Mouse (Mus musculus): ENCODE data around the gene Uba2. TPM values are rescaled to one million over a fixed set of nuclear protein-coding genes. Genes with fewer than 3 reads are reported as not detected.
"Not testable (repeated sequence)": the region's sequence is repeated elsewhere in the genome, so short reads cannot be mapped to it uniquely, and the experiment has no call there.

Uba2 gene
- total RNA-seq, 2 experiments from 2014 or later = 88.9 to 89.2 TPM

GRCm38 (mm10) chr7:34167766-34168469, 1.5 kb downstream of the Uba2 start:
- intact Hi-C loops (cut with DNase I) = no loop called here
- DNase-seq (ENCODE audit: low spot score in 2 of 2) = peak in 1 of 2 experiments; percentile 44

- DNase-seq (ENCODE audit: low spot score in 2 of 2) = no peak
- intact Hi-C loops (cut with DNase I) = no loop called here
Measured at GRCm38 (mm10) chr7:34166850-34167249, 2.5 kb downstream of the Uba2 start.

GRCm38 (mm10) chr7:34165999-34166398, 3.4 kb downstream of the Uba2 start:
- DNase-seq (ENCODE audit: low spot score in 2 of 2) = no peak
- intact Hi-C loops (cut with DNase I) = no loop called here

GRCm38 (mm10) chr7:34164671-34165070, 4.7 kb downstream of the Uba2 start:
- intact Hi-C loops (cut with DNase I) = no loop called here

GRCm38 (mm10) chr7:34159167-34159566, 10.2 kb downstream of the Uba2 start:
- DNase-seq (ENCODE audit: low spot score in 2 of 2) = no peak
- intact Hi-C loops (cut with DNase I) = no loop called here

More at GRCm38 (mm10) chr7:34164671-34165070, 4.7 kb downstream of the Uba2 start:
- no peak for DNase-seq (ENCODE audit: low spot score in 2 of 2)

GRCm38 (mm10) chr7:34157994-34158393, 11.4 kb downstream of the Uba2 start:
- intact Hi-C loops (cut with DNase I) = no loop called here
- DNase-seq (ENCODE audit: low spot score in 2 of 2) = no peak

- DNase-seq (ENCODE audit: low spot score in 2 of 2) = no peak
- intact Hi-C loops (cut with DNase I) = no loop called here
Measured at GRCm38 (mm10) chr7:34147193-34147592, 22.2 kb downstream of the Uba2 start.

GRCm38 (mm10) chr7:34141123-34141522, 28.3 kb downstream of the Uba2 start:
- intact Hi-C loops (cut with DNase I) = no loop called here
- peak; percentile 26 to 30 for DNase-seq (ENCODE audit: low spot score in 2 of 2)

- intact Hi-C loops (cut with DNase I) = no loop called here
Measured at GRCm38 (mm10) chr7:34139493-34139892, 29.9 kb downstream of the Uba2 start.

GRCm38 (mm10) chr7:34134336-34134735, 35.1 kb downstream of the Uba2 start:
- no peak for DNase-seq (ENCODE audit: low spot score in 2 of 2)
- intact Hi-C loops (cut with DNase I) = no loop called here

More at GRCm38 (mm10) chr7:34139493-34139892, 29.9 kb downstream of the Uba2 start:
- DNase-seq (ENCODE audit: low spot score in 2 of 2) = no peak

GRCm38 (mm10) chr7:34133117-34133762, 36.2 kb downstream of the Uba2 start, which contains the start of gene Wtip:
Gene Wtip (minus strand): TSS chr7:34133268.
- peak; percentile 38 to 45 for DNase-seq (ENCODE audit: low spot score in 2 of 2)
- intact Hi-C loops (cut with DNase I) = no loop called here

- DNase-seq (ENCODE audit: low spot score in 2 of 2) = peak in 1 of 2 experiments; percentile 22
- intact Hi-C loops (cut with DNase I) = no loop called here
Measured at GRCm38 (mm10) chr7:34132355-34133079, 36.9 kb downstream of the Uba2 start.

GRCm38 (mm10) chr7:34131959-34132354, 37.4 kb downstream of the Uba2 start:
- intact Hi-C loops (cut with DNase I) = no loop called here

GRCm38 (mm10) chr7:34131118-34131517, 38.3 kb downstream of the Uba2 start:
- no peak for DNase-seq (ENCODE audit: low spot score in 2 of 2)
- intact Hi-C loops (cut with DNase I) = no loop called here

More at GRCm38 (mm10) chr7:34131959-34132354, 37.4 kb downstream of the Uba2 start:
- no peak for DNase-seq (ENCODE audit: low spot score in 2 of 2)

- no peak for DNase-seq (ENCODE audit: low spot score in 2 of 2)
- intact Hi-C loops (cut with DNase I) = no loop called here
Measured at GRCm38 (mm10) chr7:34126291-34126690, 43.1 kb downstream of the Uba2 start.

- DNase-seq (ENCODE audit: low spot score in 2 of 2) = no peak
- intact Hi-C loops (cut with DNase I) = no loop called here
Measured at GRCm38 (mm10) chr7:34125346-34125745, 44.1 kb downstream of the Uba2 start.

- intact Hi-C loops (cut with DNase I) = no loop called here
Measured at GRCm38 (mm10) chr7:34122987-34123720, 46.2 kb downstream of the Uba2 start.

GRCm38 (mm10) chr7:34120636-34121035, 48.8 kb downstream of the Uba2 start:
- DNase-seq (ENCODE audit: low spot score in 2 of 2); intact Hi-C loops (cut with DNase I): not testable (repeated sequence)

More at GRCm38 (mm10) chr7:34122987-34123720, 46.2 kb downstream of the Uba2 start:
- no peak for DNase-seq (ENCODE audit: low spot score in 2 of 2)

- intact Hi-C loops (cut with DNase I) = no loop called here
- no peak for DNase-seq (ENCODE audit: low spot score in 2 of 2)
Measured at GRCm38 (mm10) chr7:34116601-34117000, 52.8 kb downstream of the Uba2 start.

GRCm38 (mm10) chr7:34109190-34109589, 60.2 kb downstream of the Uba2 start:
- DNase-seq (ENCODE audit: low spot score in 2 of 2) = no peak
- intact Hi-C loops (cut with DNase I) = no loop called here
